Comparison of ENCODE assay signal across 8 mouse cellular contexts in the genomic region with DNA sequence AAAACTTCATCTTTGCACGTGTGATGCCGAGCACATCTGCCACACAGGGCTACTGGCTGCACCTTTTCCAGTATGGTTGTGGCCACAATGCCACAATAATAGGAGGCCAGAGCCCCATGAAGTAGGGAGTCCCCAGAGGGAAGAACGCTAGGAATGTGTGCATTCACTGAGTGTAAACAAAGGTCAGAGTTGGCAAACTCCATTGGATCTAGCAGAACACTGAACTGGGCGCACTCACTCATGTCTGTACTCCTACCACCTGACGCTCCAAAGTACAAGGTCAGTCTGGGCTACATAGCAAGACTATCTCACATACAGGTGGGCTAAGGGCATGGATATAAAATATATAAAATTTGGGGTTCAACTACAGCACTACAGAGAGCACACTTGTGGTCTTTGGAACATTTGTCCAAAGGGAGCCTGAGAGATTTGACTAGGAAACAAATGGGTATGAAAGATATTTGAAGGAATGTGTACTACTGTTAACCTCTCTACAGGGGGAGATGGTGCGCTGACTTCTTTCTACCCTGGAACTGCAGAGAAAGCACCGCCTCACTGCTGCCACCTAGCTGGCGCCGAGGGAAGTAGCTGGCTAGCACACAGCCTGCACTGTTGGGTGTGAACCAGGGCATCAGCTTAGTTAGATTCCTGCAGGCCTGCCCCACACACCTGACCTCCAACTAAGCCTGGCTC. TPM values are rescaled to one million over a fixed set of nuclear protein-coding genes. Genes with fewer than 3 reads are reported as not detected.
DNase-seq lines count a peak whose midpoint lies in the region; ATAC-seq and TF ChIP-seq lines count a peak whose summit lies in the region.

No protein-coding gene starts in this region.

- peak; percentile 71 for DNase-seq in forebrain, embryonic 10.5 days (ENCODE audit: extremely low spot score, low spot score)
- peak; percentile 71 to 80 for DNase-seq in cerebellum, adult 2 months
- DNase-seq in frontal cortex, postnatal 25 days (ENCODE audit: low spot score in 2 of 2), result peak; percentile 42 to 53
- DNase-seq in induced T-regulatory cell, adult 2 months (ENCODE audit: low read depth), result peak; percentile 87
- DNase-seq in limb, embryonic 10.5 days (ENCODE audit: low spot score), result peak; percentile 83

- no peak overlapping the region for H3K4me2 ChIP-seq in forebrain, embryonic 13.5 days
- no peak overlapping the region for H3K4me2 ChIP-seq in midbrain, embryonic 15.5 days
- no peak overlapping the region for H3K4me2 ChIP-seq in stomach, embryonic 14.5 days (replicated peaks; ENCODE audit: low read depth, low read length)

- no peak for TF ChIP-seq POLR2A in cerebellum, adult 2 months (IDR thresholded peaks at IDR 0.05; ENCODE audit: borderline replicate concordance, insufficient read depth, low read length)

- ATAC-seq in forebrain, embryonic 13.5 days, result no peak
- ATAC-seq in midbrain, embryonic 15.5 days (replicated peaks), result 0 out of 2 replicates have a peak, but pooled peaks have one; percentile 17
- ATAC-seq in stomach, embryonic 14.5 days (ENCODE audit: insufficient number of reproducible peaks, insufficient read depth, low FRiP score, low read depth), result peak; percentile 37; the same call in 1 of the 2 replicates

- H3K4me3 ChIP-seq in forebrain, embryonic 10.5 days, result no peak overlapping the region
- H3K4me3 ChIP-seq in forebrain, embryonic 13.5 days, result no peak overlapping the region
- H3K4me3 ChIP-seq in cerebellum, adult 2 months (replicated peaks; ENCODE audit: insufficient read depth, low read depth, low read length), result no peak overlapping the region
- H3K4me3 ChIP-seq in limb, embryonic 10.5 days, result no peak overlapping the region
- H3K4me3 ChIP-seq in midbrain, embryonic 15.5 days, result no peak overlapping the region
- no peak overlapping the region for H3K4me3 ChIP-seq in stomach, embryonic 14.5 days (ENCODE audit: low read depth, low read length)

- H3K27me3 ChIP-seq in forebrain, embryonic 10.5 days (ENCODE audit: poor library complexity, severe bottlenecking), result no peaks in the 10 kb centered on the region
- no peaks in the 10 kb centered on the region for H3K27me3 ChIP-seq in forebrain, embryonic 13.5 days
- no peaks in the 10 kb centered on the region for H3K27me3 ChIP-seq in cerebellum, adult 2 months (ENCODE audit: control insufficient read depth, insufficient read depth, low read length)
- no peaks in the 10 kb centered on the region for H3K27me3 ChIP-seq in limb, embryonic 10.5 days (ENCODE audit: low read depth, poor library complexity, severe bottlenecking)
- H3K27me3 ChIP-seq in midbrain, embryonic 15.5 days (replicated peaks), result no peaks in the 10 kb centered on the region
- no peaks in the 10 kb centered on the region for H3K27me3 ChIP-seq in stomach, embryonic 14.5 days (ENCODE audit: control insufficient read depth, insufficient read depth, low read length)

- no peak overlapping the region for H3K9ac ChIP-seq in forebrain, embryonic 13.5 days
- no peak overlapping the region for H3K9ac ChIP-seq in midbrain, embryonic 15.5 days
- no peak overlapping the region for H3K9ac ChIP-seq in stomach, embryonic 14.5 days (replicated peaks; ENCODE audit: low read depth, low read length)

- no peak overlapping the region for H3K27ac ChIP-seq in forebrain, embryonic 10.5 days
- H3K27ac ChIP-seq in forebrain, embryonic 13.5 days, result no peak overlapping the region
- no peak overlapping the region for H3K27ac ChIP-seq in cerebellum, adult 2 months (ENCODE audit: insufficient read depth, low read length)
- H3K27ac ChIP-seq in limb, embryonic 10.5 days, result no peak overlapping the region
- no peak overlapping the region for H3K27ac ChIP-seq in midbrain, embryonic 15.5 days
- H3K27ac ChIP-seq in stomach, embryonic 14.5 days (ENCODE audit: low read length), result no peak overlapping the region

- TF ChIP-seq CTCF in cerebellum, adult 2 months (IDR thresholded peaks at IDR 0.05; ENCODE audit: borderline replicate concordance, insufficient read depth, low read depth, low read length), result peak; percentile 98

- peaks cover 7% of the 10 kb centered on the region for H3K4me1 ChIP-seq in forebrain, embryonic 10.5 days
- no peaks in the 10 kb centered on the region for H3K4me1 ChIP-seq in forebrain, embryonic 13.5 days
- peaks cover 12% of the 10 kb centered on the region for H3K4me1 ChIP-seq in cerebellum, adult 2 months (ENCODE audit: control insufficient read depth, insufficient read depth, low read length)
- no peaks in the 10 kb centered on the region for H3K4me1 ChIP-seq in limb, embryonic 10.5 days
- H3K4me1 ChIP-seq in midbrain, embryonic 15.5 days, result no peaks in the 10 kb centered on the region
- H3K4me1 ChIP-seq in stomach, embryonic 14.5 days (ENCODE audit: control insufficient read depth, insufficient read depth, low read length), result no peaks in the 10 kb centered on the region

- WGBS in forebrain, embryonic 10.5 days, result 51% methylated on average over 9 of the region's 9 CpGs
- WGBS in forebrain, embryonic 13.5 days, result 54% methylated on average over 9 of the region's 9 CpGs
- WGBS in cerebellum, adult 2 months, result 57% methylated on average over 9 of the region's 9 CpGs
- 54% methylated on average over 9 of the region's 9 CpGs for WGBS in limb, embryonic 10.5 days
- 54% methylated on average over 9 of the region's 9 CpGs for WGBS in midbrain, embryonic 15.5 days
- WGBS in stomach, embryonic 14.5 days, result 51% methylated on average over 9 of the region's 9 CpGs

- no peaks in the 10 kb centered on the region for H3K9me3 ChIP-seq in forebrain, embryonic 10.5 days
- H3K9me3 ChIP-seq in forebrain, embryonic 13.5 days (replicated peaks), result no peaks in the 10 kb centered on the region
- no peaks in the 10 kb centered on the region for H3K9me3 ChIP-seq in limb, embryonic 10.5 days (replicated peaks)
- no peaks in the 10 kb centered on the region for H3K9me3 ChIP-seq in midbrain, embryonic 15.5 days
- H3K9me3 ChIP-seq in stomach, embryonic 14.5 days (ENCODE audit: control insufficient read depth, low read depth, low read length), result no peaks in the 10 kb centered on the region

- peaks cover 54% of the 10 kb centered on the region for H3K36me3 ChIP-seq in forebrain, embryonic 10.5 days (replicated peaks)
- H3K36me3 ChIP-seq in forebrain, embryonic 13.5 days (ENCODE audit: poor library complexity, severe bottlenecking), result peaks cover 56% of the 10 kb centered on the region
- H3K36me3 ChIP-seq in limb, embryonic 10.5 days, result peaks cover 53% of the 10 kb centered on the region
- H3K36me3 ChIP-seq in midbrain, embryonic 15.5 days (replicated peaks), result peaks cover 38% of the 10 kb centered on the region
- peaks cover 39% of the 10 kb centered on the region for H3K36me3 ChIP-seq in stomach, embryonic 14.5 days (ENCODE audit: control insufficient read depth, insufficient read depth, low read length)

RNA-seq across cellular contexts. Expression of gene Pld6, which starts 9.1 kb away (rescaled TPM):
- polyA plus RNA-seq in forebrain, embryonic 10.5 days (2016; fragmentation: Nextera tagmentation; extraction: Ambion mirVana), result 3.8 TPM in 2 replicates
- polyA plus RNA-seq in forebrain, embryonic 13.5 days (2015; fragmentation: Nextera tagmentation; extraction: Ambion mirVana), result 1.3 and 2.2 TPM in 2 replicates
- polyA plus RNA-seq in cerebellum, adult 2 months (2012; rRNA removed), result 2.3 and 2.5 TPM in 2 replicates
- 4.5 and 4.9 TPM in 2 replicates for polyA plus RNA-seq in limb, embryonic 10.5 days (2016; fragmentation: Nextera tagmentation; extraction: Ambion mirVana)
- polyA plus RNA-seq in midbrain, embryonic 15.5 days (2015; fragmentation: Nextera tagmentation; extraction: Ambion mirVana), result 13.3 and 13.7 TPM in 2 replicates
- polyA plus RNA-seq in stomach, embryonic 14.5 days (2014; fragmentation: Nextera tagmentation; extraction: Ambion mirVana), result 1.7 and 2.5 TPM in 2 replicates

RNA-seq across cellular contexts. Expression of gene Flcn, which starts 31.5 kb away (rescaled TPM):
- polyA plus RNA-seq in forebrain, embryonic 10.5 days (2016; fragmentation: Nextera tagmentation; extraction: Ambion mirVana), result 30.9 and 35.4 TPM in 2 replicates
- 32.2 and 39.6 TPM in 2 replicates for polyA plus RNA-seq in forebrain, embryonic 13.5 days (2015; fragmentation: Nextera tagmentation; extraction: Ambion mirVana)
- polyA plus RNA-seq in cerebellum, adult 2 months (2012; rRNA removed), result 81.1 and 88.2 TPM in 2 replicates
- polyA plus RNA-seq in limb, embryonic 10.5 days (2016; fragmentation: Nextera tagmentation; extraction: Ambion mirVana), result 32.8 and 36.6 TPM in 2 replicates
- 46.2 and 48.5 TPM in 2 replicates for polyA plus RNA-seq in midbrain, embryonic 15.5 days (2015; fragmentation: Nextera tagmentation; extraction: Ambion mirVana)
- 25.2 and 31.5 TPM in 2 replicates for polyA plus RNA-seq in stomach, embryonic 14.5 days (2014; fragmentation: Nextera tagmentation; extraction: Ambion mirVana)
